Mouse (Mus musculus) E14TG2a.4 (cell line): ENCODE measurements around the gene Grwd1.

Source experiments
- CTCF ChIP-seq: conservative IDR thresholded peaks from 2 replicates; pipeline ENCODE4 v1.5.1; 2014; ENCODE audit warnings: low read length
- POU5F1 ChIP-seq: IDR thresholded peaks from 2 replicates; pipeline ENCODE4 v1.6.1; 2014; ENCODE audit warnings: low read length, borderline replicate concordance

- TF ChIP-seq CTCF = no peak
- no peak for TF ChIP-seq POU5F1
These were observed 383 bp upstream of the Grwd1 start for GRCm38 (mm10) chr7:45831128-45831525.
